Mouse (Mus musculus): ENCODE results near the gene Mcam.

Gene Mcam

DNA sequence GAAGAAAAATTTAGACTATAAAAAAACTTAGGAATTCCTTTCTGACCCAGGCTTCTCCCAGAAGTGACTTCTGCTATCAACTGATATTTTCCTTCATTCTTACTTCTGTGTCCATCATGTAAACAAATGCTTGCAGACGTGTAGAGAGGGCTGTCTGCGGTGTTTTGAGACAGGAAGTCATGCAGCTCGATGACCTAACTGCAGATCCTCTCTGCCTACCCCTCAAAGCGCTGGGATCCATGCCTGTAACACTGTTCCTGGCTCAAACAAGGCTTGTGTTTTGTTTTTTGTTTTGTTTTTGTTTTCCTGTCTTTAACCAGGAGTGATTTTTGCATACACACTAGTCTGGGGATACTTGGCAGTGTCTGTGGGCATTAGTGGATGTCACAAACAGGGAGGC lies 3.6 kb downstream of the Mcam start:
- no peak for DNase-seq

DNA sequence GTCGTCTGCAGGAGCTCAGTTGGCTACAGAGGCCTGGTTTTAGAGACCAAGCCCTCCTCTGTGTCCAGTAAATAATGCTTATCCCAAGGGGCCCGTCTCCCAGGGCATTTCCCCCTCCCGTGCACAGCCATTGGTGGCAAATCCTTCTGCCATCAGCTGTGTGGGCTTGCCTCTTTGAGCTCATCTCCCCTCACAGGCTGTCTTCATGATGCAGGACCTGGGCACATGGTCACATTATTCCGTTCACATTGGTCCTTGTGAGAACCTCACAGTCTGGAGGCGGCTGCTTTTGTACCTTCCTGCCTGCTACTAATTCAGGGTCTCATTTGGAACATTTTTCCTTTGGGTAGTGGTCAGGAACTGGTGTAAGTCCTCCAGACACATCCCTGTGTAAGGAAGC lies 7.7 kb downstream of the Mcam start:
- no peak for DNase-seq

DNA sequence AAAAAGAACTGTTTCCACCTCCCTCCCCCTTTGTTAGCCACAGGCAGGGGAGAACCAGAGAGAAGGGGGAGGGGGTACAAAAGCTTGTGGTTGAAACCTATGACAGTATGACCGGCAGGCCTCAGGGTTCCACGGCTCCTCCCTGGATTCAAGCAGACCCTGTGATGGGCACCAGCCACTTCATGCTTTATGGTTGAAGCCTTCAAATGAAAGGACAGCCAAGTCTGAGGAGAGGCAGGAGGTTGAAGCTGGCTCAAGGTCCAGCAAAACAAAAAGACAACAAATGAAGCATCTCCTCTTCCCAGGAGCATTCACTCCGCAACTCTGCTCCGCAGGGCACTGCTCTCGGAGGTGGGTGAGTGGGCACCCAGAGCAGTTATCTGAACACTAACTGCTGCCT lies 9.2 kb downstream of the Mcam start:
- no peak for DNase-seq

DNA sequence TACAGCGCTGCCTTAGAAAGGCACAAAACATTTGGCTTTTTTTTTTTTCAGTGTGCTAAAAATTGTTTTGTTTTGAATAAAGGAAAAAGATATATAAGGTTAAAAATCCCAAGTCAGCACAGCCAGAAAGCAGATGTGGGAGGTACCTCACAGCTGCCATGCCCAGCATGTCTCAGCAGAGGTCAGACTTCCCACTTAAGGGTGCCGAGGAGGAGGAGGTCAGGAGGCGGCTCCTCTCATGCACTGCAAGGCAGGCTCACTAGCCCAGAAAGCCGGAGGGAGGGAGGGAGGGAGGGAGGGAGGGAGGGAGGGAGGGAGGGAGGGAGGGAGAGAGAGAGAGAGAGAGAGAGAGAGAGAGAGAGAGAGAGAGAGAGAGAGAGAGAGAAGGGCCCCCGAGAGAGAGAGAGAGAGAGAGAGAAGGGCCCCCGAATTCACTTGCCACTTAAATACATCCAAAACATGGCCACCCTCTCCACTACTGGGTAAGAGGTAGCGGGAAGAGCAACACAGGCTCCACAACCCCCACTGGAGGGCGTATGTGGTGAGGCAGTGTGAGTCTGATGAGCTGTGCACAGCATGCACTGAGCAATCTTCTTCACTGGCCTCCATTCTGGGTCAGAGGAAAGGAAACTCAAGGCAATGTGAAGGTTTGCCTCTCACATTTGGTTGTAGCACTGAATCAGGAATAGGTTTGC lies 9.9 kb downstream of the Mcam start:
- DNase-seq: peak; percentile 66

DNA sequence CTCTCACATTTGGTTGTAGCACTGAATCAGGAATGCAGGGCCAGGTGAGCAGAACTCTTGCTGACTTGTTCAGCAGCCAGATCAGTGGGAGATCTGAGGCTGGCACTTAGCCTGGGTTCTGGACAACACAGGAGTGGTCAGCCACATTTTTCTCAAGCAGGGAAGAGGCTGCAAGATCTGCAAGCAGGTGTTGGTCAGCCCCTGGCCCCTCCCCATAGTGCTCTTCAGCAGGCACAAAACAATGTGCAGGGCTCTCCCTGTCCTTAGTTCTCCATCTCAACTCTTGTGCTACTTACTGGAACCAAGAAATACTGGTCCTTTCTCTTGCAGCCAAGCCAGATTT lies 10.4 kb downstream of the Mcam start:
- DNase-seq: no peak

DNA sequence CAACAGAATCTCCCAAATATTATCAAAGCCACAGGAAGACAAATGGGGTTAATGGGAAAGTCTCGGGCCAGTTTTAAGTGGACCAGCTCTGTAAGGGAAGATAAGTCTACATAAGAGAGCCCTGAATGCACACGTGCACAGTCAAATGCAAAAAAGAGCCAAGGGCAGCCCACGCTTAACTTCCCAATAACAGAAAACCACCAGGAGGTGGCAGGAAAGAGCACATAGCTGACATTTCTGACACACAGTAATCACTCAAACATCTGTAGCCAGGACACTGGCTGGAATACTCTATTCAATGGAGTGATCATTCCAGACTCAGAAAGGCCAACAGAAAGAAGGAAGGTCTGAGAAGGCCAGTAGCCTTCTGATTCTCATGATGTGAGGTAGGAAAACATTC lies 13.0 kb downstream of the Mcam start:
- DNase-seq: no peak

DNA sequence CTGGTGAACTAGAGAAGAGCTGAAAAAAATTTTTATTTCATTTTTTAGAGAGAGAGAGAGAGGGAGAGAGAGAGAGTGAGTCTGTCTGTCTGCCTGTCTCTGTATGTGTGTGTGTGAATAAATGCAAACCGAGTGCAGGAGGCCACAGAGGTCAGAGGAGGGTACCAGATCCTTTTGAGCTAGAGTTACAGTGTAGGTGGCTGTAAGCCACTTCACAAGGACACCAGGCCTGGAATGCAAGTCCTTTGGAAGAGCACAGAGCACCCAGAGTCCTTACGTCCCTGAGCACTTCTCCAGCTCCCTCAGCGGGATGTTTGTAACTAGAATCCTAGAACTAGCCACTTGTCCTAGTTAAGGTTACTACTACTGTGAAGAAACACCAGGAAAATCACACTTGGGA lies 25.6 kb downstream of the Mcam start:
- DNase-seq: no peak

DNA sequence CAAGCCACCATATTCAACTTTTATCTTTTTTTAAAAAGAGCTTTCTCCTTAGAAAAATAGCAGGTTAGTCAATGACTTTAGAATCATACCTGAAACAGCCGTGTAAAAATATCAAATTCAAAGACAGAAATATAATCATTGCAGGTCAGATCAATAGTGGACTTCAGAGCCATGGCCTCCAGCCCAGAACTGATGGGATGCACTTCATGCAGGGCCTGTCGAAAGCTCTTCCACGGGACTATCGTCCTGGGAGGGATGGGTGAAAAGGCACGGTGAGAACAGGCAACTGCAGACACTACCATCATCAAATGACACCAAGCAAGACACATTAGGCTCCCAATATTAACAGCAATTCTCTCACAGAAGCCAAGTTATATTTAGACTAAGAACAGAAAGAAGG lies 34.7 kb downstream of the Mcam start:
- DNase-seq: no peak

DNA sequence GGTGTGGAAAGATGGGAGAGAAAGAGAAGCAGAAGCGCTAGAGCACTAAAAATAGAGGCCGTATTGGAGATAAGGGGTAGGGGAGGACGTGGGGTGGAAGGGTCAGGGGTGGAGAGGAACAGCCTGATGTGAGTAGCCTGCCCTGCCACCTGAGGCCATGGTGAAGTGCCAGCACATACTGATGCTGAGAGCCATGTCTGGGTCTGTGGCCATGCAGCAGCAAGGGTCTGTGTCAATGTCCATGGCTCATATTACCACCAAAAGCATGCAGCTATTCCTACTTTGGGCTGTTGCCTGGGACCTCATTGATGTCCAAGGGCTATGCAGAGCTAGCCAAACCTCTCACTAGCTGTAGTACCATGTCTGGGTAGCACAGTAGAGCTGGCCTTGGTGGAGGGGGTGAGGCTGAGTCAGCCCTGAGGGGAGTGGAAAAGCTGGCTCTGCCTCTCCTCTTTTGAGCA lies 36.5 kb downstream of the Mcam start:
- DNase-seq: no peak

DNA sequence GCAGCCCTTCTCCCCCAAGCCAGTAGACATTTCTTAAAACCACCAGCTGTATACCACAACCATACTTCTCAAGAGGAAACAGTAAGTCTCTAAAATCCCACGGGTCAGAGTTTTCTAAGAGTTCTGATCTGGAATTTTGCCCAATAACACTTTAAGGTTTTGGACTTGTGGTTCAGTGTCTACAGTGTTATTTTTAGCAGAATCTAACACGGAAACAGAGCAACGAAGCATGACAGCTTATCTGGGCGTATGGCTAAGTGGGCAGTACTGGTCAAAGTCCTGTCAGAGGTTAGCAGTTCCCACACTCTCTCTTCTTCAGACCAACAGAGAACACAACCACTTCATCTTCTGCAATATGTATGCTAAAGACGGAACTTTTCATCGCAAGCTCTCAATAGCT lies 41.3 kb downstream of the Mcam start:
- peak; percentile 72 for DNase-seq

DNA sequence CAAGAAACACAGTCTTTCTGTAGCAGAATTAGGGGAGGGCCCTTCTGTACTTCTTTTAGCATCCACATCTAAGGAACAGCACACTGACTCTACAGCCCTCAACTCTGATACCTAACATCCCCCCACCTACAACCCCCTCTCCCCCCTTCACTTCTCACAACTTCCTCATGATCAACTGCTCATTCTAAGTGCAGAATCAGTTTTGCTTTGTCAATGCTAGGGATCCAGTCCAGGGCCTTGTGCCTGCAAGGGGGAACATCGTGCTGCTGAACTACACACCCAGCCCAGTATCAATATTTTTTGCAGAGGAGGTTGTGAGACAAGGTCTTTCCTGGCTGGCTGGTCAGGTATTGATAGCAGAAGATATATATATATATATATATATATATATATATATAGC lies 41.7 kb downstream of the Mcam start:
- no peak for DNase-seq

DNA sequence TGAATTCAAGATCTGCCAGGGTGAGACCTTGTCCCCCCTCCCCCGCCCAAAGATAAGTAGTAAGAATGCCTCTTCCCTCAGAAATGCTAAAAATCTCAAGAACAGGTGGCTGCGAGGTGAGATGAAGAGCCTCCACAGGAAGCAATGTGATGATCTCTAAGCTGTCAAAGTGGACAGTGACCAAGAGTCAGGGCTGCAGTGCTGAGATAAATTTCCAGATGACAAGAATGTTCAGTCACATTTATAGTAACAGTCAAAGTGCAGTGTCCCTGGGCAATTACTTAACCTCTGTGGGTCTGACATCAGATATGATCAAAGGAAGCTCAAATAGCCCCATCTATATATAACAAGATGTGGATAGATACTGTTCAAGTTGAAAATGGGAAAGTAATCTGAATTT lies 43.1 kb downstream of the Mcam start:
- DNase-seq: no peak

DNA sequence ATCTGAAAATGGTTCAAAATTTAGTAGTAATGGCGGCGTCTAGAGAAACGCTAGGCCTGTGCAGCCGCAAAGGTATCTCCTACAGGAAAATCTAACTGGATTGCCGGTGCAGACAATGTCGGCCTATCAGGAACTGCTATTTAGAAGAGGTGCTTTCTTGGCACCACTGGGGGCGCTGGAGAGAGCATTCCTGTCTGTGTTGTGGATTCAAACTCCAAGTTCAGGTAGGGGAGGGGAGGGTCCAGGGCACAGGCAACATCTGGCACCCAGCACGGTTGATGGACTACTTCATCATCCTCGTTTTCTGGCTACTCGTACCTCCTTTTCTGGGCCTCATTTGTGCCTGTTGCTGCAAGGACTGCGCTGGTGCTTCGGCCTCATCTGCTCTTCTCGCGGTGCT lies 44.1 kb downstream of the Mcam start:
- DNase-seq: peak; percentile 18

DNA sequence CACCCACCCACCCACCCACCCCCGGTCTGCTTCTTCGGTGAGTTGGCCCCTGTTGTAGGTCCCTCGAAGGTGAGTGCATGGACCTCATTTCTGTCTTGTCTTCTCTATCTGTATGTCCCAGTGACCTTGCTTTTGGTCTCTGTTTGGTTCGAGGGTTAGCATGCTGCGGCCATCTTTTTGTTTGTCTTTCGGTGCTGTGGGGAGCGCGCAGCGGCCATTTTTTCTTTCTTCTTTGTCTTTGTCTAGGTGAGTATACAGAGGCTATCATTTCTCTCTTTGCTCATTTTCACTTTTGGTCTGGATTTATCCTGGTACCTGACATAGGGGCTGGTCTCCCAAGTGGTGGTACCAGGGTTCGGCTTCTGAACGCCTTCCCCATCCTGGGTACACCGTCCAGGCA lies 44.5 kb downstream of the Mcam start:
- no peak for DNase-seq

DNA sequence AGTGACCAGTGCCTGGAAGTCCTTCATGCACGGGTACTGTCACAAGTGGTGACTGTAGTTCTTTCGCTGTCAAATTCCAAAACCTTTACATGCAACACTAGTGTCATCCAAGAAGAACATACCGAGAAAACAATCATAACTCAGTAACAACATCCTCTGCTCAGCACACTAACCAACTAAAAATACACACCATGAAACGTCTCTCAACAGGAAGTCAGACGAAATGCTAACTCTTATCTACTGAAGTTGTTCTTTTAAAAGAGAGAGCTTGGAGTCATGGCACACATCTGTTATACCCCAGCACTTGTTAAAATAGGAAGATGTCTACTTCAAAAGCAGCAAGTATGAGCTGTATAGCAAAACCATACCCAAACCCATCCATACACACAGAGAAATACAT lies 47.3 kb downstream of the Mcam start:
- DNase-seq: no peak

DNA sequence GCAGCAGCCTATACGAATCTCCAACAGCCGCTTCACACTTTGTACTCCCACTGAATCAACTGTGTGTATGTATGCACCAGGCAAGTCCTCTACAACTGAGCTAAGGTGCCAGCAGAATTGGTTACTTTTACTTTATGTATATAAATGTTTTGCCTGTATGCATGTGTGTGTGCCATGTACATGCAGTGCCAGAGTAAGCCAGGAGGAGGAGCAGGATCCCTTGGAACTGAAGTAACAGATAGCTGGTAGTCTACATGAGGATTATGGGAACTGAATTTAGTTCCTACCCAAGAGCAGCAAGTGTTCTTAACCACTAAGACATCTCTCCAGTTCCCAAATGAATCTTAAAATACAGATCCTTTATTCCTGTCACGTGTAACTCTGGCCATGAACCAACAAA lies 48.0 kb downstream of the Mcam start:
- DNase-seq: peak; percentile 56

DNA sequence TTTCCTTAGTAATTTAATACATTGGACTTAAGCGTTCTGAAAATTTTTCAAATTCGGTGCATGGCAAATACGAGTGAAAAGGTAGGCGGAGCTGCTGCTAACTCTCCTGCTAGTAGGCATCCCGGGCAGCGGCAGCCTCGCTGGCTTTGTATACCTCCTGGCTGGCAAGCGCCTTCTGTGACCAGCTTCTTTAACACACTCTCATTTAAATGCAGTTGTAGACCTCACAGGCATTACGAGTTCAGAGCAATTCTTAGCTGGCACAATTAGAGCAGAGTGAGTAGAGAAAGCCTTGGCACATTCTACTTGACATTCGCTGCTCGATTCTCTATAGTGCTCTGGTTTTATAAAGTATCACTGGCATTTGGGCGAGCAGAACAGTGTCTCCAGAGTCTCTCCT lies 54.0 kb downstream of the Mcam start:
- peak; percentile 7 for DNase-seq

DNA sequence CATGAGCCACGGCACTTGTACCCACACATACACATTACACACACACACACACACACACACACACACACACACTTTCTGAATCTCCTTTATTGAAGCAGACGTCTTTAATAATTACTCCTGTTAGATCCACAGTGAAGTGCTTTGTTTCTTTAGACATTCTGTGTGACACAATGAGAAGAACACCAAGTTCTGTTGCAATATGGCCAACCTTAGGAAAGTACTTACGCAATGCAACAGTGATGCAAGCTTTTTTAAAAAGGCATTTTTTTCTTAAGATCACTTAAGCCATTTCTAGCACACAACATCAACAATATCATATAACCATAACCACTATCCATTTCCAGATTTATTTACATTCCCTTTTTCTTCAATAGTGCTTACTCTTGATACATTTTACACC lies 56.9 kb downstream of the Mcam start:
- DNase-seq: no peak

DNA sequence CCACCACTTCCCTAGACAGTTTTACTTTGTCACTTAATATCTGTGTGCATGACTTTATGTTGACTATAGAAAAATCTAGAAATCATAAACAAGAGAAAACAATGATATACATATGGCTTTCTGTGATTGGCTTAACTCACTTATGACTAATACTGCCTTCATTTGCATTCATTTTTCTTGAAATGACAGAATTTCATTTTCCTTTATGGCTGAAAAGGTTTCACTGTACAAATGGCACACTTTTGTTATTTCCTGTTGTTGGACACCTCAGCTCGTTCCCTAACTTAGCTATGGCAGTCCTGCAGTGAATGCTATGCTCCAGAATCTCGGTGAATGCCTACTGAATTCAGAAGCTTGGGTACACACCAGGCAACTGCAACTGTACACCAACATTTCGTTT lies 58.0 kb downstream of the Mcam start:
- DNase-seq: no peak

All from kidney, postnatal 14 days (tissue).